Mouse (Mus musculus) spleen, postnatal 36 days (tissue): Measurements from ENCODE around the gene Riox2.
A peak's percentile ranks its signal among the peaks of the same experiment; 100 is the strongest.

Experiments used
- DNase-seq, 2 experiments: peaks; one replicate each; pipeline ENCODE4 v3.0.0; 2022; ENCODE audit warnings: low spot score in 2 of 2, mixed read lengths in 1 of 2

Gene Riox2

GRCm38 (mm10) chr16:59517447-59518219 is 46.1 kb downstream of the Riox2 start:
- peak; percentile 37 to 43 for DNase-seq

DNA sequence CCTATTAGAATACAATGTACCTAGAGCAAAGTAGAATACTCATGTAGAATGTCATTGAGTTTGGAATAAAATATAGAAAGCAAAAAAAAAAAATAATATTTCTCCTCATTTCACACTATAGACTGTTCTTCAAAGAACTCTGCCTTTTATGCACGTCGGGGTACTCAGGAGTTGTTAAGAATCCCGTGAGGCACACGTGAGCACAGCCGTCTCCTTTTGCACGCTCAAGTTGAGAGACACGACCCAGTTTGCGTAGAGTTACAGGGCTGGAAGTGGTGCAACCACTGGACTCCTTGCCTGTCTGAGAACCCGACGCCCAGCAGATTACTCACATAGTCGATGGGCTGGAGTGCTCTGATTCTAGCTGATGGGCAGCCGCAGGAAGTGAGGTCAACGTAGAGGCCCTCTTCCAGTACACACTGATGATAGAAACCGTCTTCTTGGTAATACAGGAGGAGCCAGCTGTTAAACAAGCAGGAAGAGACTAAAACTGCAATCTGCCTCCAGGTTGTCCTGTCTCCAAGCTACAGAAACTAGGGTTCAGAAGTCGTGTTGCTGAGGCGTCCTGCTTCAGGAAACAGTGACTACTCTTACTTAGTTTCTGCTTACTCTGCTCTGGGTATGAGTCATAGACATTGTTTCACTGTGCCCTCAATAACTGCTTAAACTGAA is 50.3 kb downstream of the Riox2 start:
- DNase-seq = no peak

- DNase-seq = no peak
These were observed 55.4 kb downstream of the Riox2 start for GRCm38 (mm10) chr16:59526939-59527338.

- DNase-seq = no peak
These were observed 58.0 kb downstream of the Riox2 start for GRCm38 (mm10) chr16:59529570-59529969.

- no peak for DNase-seq
These were observed 59.7 kb downstream of the Riox2 start for GRCm38 (mm10) chr16:59531243-59531642.

GRCm38 (mm10) chr16:59532561-59532960 is 61.0 kb downstream of the Riox2 start:
- no peak for DNase-seq

DNA sequence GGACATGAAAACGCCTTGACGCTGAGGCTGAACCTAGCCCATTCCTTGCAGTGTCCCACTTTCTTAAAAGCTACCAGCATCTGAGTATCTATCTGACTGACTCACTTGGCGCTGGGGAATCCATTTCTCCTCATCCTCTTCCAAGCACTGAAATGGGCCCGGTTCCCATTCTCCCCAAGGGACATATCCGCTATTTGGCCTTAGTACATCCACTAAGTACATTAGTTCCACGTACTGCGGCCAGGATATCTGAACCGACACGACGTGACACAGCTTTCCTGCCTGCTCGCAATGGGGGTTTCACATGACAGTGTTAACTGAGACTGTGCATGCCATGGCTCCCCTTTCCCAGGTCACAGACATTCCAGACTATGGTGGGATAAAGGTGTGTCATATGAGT is 62.8 kb downstream of the Riox2 start:
- DNase-seq = no peak

GRCm38 (mm10) chr16:59535673-59536072 is 64.1 kb downstream of the Riox2 start:
- no peak for DNase-seq

- DNase-seq = no peak
These were observed 69.4 kb downstream of the Riox2 start for GRCm38 (mm10) chr16:59540944-59541343.

- DNase-seq = no peak
These were observed 69.8 kb downstream of the Riox2 start for GRCm38 (mm10) chr16:59541382-59541781.
